Mouse (Mus musculus) gastrocnemius, postnatal 4 days (tissue): ENCODE data around the gene Rpl32. TPM values are rescaled to one million over a fixed set of nuclear protein-coding genes. Genes with fewer than 3 reads are reported as not detected.
"Not testable (repeated sequence)": the region's sequence is repeated elsewhere in the genome, so short reads cannot be mapped to it uniquely, and the experiment has no call there.

ENCODE experiments used
- DNase-seq, 2 experiments: peaks; one replicate each; pipeline ENCODE4 v3.0.0; 2021 to 2022; ENCODE audit warnings: low spot score in 2 of 2, mixed read lengths in 2 of 2
- long read RNA-seq, 2 experiments: library from polyadenylated mRNA; stranded (forward); transcript quantifications; one replicate each; pipeline ENCODE4 v2.0.0; 2021
- total RNA-seq, 2 experiments: library from RNA; stranded (reverse); gene quantifications; 2 replicates each; pipeline ENCODE4 v1.2.3; 2021

The Rpl32 gene
- 1,000 to 10,000 TPM; 1,342 to 1,439 TPM for total RNA-seq
- long read RNA-seq, experiment 1, transcript Rpl32-201 (4 exons, 517 nt), result major isoform, 228 of 240 reads
- long read RNA-seq, experiment 1, transcript Rpl32-202 (3 exons, 906 nt), result minor isoform, 8 of 240 reads
- long read RNA-seq, experiment 1, partial matches to known transcripts, result 1 of 240 reads
- long read RNA-seq, experiment 1, other reads (novel, unspliced or antisense), result 3 of 240 reads
- long read RNA-seq, experiment 2, transcript Rpl32-201 (4 exons, 517 nt), result major isoform, 221 of 238 reads
- long read RNA-seq, experiment 2, transcript Rpl32-202 (3 exons, 906 nt), result minor isoform, 10 of 238 reads
- long read RNA-seq, experiment 2, partial matches to known transcripts, result 6 of 238 reads
- long read RNA-seq, experiment 2, other reads (novel, unspliced or antisense), result 1 of 238 reads

DNA sequence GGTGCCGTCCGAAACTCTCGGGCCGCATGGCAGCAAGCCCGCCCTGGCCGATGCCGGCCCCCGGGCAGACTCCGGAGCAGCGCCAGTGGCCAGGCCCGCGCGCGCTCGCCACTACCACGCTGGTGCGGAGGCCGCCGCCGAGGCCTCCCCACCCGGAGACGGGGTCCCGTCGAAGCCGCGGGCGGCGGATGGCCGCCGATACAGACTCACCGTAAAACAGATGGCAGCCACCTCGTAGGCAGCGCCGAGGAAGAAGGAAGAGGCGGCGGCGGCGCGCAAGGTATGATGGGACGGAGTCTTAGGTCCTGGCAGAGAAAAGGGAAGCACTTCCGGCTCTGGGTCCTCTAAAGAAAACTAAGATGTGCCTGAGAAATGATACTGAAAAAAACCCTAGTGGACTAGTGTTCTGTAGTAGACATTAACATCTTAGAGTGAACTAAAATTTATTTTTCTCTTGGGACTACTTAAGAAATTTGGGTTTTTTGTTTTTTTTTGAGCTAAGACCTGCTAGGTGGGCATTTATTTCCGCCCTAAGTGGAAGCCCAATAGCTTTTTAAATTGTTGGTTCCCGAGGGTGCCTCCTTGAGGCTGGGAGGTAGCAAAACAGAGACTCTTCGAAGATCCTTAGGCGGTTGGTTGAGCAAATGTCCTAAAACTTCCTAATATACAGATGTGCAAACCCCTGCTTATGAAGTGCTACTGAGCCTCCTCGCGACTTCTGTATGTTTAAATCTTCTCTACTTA is at the start of gene Rpl32:
TSS of gene Rpl32 (minus strand) at position 260 of the 744 bp plus-strand sequence.
- DNase-seq, result peak; percentile 70 to 86

DNA sequence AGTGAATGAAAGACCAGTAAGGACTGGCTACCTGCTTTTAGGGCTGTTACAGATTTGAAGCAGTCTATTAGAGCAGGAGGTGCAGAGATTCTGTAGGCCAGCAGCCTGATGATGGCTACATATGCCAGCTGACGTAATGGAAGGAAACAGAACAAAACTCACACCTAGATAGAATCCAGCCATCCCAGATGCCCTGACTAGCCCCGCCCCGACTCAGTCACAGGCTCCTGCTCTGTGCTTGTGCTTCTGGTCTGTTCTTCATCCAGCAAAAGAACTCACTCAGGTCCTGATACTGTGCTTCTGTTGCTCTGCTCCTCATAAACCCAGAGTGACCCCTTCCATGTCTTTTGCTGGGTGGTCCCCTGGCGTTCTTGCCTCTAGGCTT is 47.8 kb upstream of the Rpl32 start:
- no peak for DNase-seq

DNA sequence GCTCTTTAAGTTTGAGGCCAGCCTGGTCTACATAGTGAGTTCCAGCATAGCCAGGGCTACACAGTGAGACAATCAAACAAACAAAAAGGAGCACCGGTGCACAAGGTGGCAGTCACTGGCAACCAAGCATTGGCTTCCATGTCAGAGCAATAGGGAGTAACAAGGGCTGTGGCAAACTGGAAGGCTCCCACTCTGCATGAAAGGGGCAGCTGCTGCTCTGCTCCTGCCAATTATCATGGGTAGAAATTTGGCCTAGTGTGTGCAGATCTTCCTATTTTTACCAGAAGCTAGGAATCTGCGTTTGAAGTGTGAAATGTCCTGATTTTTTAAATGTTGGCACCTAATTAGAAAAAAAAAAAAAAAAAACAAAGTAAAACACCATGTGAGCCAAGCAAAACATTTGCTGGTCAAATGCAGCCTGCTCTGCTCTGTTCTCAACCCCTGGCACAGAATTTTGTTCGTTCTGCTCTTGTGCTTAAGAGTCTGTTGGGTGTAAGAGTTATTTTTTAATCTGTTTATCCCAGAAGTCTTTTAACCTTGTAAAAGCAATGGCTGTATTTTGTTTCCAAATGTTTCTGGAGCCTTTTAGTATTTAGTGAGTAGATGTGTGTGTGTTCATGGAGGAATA is 47.3 kb upstream of the Rpl32 start:
- DNase-seq, result no peak

DNA sequence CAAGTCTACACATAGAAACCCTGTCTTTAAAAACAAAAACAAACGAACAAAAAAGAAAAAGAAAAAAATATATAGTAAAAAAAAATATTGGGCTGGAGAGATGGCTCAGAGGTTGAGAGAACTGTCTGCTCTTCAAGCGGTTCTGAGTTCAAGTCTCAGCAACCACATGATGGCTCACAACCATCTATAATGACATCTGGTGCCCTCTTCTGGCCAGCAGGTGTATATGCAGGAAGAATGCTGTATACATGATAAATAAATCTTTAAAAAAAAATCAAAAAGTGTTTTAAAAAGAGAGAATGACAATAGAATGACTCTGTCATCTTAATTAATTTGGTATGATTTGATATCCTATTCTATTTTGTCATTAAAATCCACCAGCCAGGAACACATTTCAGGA is 45.9 kb upstream of the Rpl32 start:
- DNase-seq, result no peak

DNA sequence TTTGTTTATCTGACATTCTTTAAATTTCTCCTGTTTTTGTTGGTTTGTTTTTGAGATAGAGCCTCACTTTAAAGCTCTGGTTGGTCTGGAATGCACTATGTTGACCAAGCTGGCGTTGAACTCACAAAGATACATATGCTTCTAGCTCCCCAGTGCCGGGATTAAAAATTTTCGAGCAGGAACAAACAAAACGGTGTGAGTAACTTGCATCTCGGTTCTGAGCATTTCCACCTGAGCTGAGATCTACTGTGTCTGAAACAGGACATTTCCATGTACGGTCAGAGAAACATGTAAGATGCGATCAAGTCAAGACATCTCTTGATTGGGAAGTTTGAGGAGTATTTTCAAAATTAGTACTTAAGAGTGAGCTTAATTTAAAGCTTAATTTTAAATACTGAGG is 45.4 kb upstream of the Rpl32 start:
- no peak for DNase-seq

DNA sequence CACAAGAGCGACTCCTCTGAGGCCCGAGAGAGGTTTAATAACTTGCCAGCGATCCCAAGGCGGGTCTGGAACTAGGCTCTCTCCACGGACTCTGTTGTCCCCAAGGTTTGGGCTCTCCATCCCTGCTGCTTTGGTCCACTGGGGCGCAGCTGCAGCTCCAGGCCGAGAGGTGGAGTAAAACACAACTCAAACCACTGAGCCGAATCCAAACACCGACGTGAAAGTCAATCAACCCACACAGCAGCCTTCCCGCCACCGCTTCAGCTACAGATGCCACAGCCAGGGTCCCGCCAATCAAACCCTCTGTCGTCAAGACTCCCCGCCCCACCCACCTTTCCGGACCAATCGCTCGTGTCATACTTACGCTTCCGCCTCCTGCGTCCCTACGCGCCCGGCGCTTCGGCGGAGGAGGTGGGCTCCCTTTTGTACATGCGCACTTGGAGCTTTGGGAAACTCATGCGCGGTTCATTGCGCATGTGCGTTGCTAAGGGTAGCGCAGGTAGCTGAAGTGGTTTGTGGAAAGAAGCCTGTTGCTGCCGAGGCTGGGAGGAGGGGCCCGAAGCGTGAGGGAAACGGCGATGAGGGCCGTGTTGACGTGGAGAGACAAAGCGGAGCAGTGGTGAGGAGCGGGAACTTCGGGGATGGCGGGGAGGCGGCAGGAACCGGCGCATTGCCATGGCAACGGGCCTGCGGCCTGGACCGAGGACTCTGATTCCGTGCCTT is 44.7 kb upstream of the Rpl32 start, which contains the start of the genes Mbd4 and Ift122:
TSS of gene Mbd4 (minus strand) at position 281 of the 723 bp plus-strand sequence.
TSS of gene Ift122 (plus strand) at position 380 of the 723 bp plus-strand sequence.
- DNase-seq, result peak; percentile 92 to 97

DNA sequence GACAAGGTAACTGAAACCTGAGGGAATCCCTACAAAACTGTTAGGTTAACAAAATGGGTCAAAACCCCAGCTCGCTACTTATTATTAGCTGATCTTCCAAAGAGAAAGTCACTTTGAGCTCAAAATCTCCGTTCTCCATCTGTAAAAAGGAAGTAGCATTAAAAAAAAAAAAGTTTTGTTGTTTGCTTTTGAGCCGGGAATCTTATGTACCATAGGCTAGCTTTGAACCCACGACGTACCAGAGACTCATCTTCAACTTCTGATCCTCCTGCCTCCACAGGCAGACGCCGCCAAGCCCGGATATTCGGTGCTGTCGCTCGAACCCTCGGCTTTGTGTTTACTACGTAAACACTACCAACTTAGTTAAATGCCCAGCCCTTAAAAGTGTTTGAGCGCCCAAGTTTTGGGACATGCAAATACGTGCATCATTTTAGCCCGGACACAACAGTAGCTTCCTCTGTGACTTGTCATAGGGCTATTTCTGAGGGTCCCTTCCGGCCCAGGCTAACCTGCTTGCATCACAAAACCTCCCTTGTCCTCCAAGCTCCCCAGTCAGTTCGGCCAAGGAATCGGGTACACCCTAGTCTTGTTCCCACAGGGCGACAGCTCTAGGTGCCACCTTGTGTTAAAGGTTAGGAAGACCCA is 44.0 kb upstream of the Rpl32 start:
- DNase-seq, result no peak

DNA sequence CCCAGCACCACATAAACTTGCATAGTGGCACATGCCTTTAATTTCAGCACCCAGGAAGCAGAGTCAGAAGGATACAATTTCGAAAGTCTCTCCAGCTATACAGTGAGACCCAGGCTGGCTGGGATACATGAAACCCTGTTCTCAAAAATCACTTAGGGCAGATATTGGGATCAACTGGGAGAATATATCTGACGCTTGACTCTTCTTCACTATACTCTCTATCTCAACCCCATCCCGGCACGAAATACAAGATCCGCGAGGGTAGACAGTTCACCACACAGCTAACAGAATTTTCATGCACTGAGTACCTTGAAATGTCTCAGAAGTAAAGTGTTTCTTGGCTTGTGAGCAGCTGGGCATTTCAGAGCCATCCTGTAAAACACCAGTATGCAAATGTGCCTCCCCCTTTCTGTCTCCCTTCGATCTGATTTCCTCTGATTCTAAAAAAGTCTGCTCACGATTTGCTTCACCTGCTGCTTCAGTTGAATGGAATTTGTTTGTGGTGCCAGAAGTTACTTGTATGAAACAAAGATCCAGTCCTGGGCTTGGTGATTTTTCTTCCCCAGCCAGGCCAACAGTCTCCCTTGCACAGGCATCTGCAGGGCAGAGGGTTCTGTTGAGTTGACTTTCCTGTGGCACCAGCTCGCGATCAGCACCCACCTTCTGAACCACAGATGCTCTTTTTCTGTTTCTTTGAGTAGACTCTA is 40.2 kb upstream of the Rpl32 start:
- DNase-seq, result no peak

DNA sequence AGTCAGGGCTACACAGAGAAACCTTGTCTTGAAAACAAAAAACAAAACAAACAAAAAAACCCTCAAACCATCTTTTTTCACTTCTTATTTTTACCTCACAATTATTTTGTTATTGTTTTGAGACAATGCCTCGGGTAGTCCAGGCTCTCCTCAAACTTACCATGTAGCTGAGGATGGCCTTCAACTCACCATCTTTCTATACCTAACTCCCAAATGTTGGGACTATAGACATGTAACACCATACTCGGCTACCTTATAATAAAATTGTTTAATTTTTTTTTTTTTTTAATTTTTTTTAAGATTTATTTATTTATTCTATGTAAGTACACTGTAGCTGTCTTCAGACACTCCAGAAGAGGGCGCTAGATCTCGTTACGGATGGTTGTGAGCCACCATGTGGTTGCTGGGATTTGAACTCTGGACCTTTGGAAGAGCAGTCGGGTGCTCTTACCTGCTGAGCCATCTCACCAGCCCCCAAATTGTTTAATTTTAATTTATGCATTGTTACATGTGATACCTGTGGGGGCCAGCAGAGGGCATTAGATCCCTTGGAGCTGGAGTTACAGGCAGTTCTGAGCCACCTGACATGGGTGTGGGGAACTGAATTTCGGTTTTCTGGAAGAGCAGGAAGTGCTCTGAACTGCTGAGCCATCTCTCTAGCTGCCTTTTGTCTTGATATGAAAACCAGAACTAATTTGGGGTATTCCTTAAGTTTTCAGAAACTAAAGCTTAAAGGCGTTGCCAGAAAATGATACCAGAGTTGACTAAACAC is 38.3 kb upstream of the Rpl32 start:
- peak in 1 of 2 experiments; percentile 62 for DNase-seq

DNA sequence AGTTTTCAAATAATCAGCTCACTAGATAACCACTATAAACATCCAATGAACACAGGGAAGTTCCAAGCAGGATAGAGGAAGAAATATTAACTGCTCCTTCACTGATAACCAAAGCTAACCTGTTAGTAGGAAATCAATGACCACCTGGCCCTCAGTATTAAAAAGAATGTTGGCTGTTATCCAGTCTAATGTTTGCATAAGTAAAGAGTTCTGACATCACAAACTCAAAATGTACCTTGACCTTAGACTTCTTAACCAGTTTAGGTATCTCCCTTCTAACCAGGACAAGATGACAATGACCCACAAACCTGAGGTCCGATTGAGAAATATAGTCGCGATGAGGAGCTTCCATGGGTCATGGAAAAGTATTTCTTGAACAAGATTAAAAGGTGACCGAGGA is 36.5 kb upstream of the Rpl32 start:
- no peak for DNase-seq

DNA sequence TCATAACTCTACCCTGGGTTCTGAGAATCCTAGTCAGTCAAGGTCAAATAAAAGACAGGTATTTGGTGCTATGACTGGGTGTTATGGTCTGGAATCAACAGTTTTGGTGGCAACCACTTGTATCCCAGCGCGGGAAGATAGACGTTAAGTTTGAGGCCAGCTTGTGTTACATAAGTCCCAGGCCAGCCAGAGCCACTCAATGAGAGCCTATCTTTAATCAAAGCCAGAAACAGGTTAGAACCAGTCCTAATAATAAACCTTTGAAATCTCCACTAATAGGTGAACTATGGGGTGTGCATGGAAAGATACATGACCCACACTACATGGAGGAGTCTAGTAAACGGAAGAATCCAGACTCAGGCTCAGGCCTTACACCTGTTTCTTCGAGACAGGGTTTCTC is 30.2 kb upstream of the Rpl32 start:
- no peak for DNase-seq

DNA sequence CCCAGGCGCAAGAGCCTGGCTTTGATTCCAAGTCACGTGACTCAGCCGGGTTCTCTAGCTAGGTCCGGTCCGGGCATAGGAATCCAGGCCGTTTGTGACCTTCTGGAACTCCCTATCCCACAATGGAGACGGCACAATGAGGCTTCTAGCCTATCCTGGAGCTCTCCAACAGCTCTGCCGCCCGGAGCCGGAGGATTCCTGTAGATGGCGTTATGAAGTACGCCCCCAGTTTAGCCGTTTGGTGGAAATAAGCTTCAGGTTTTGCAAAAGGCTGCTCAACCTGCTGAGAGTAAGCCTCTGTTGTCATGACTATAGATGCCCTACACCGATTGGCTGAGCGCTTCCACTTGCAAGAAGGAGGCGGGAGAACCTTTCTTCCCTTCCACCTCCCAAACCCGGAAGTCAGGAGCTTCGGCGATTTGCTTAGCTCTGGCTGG is 29.6 kb upstream of the Rpl32 start, which contains the start of gene Efcab12:
TSS of gene Efcab12 (minus strand) at position 252 of the 437 bp plus-strand sequence.
- DNase-seq, result peak in 1 of 2 experiments; percentile 42

DNA sequence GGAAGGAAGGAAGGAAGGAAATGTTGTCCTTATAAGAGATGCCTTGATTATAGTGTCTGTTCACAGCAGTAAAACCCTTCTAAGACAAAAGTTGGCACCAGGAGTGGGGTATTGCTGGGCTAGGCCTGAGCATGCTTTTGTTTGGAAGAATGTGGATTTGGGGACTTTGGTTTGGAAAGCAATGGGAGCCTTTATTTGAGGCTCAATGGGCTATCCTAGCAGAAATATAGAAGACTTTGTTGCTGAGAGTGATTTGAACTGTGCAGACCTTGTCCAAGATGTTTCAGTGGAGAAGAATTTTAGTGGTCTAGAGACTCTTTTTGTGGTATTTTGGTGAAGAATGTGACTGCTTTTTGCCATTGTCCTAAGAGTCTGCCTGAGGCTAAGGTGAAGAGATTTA is 25.3 kb upstream of the Rpl32 start:
- no peak for DNase-seq

DNA sequence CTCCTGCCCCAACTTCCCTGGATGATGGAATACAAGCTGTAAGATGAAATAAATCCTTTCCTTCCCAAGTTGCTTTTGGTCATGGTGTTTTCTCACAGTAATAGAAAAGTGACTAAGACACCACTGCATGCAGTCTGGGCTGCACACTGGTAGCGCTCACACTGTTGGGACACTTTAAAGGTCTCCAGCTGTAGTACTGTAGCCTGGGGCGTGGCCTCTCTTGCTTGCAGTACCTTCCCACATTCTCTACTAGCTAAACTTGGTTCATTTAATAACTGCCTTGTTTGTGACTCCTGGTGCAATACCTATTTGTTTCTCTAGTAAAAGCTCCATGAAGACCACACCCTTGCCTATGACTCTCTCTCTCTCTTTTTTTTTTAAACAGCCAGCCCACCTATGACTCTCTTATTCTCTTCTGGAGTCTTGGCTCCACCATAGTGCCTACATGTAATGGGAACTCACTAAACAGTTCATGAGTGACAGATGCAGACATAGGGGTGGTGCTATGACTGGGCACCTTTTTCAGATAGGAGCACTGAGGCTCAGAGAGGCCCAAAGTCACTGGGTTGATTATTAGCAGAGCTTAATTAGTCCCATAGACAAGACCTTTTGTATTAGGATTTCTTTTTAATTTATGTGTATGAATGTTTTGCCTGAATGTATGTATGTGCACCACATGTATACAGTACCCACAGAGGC is 23.8 kb upstream of the Rpl32 start:
- no peak for DNase-seq

DNA sequence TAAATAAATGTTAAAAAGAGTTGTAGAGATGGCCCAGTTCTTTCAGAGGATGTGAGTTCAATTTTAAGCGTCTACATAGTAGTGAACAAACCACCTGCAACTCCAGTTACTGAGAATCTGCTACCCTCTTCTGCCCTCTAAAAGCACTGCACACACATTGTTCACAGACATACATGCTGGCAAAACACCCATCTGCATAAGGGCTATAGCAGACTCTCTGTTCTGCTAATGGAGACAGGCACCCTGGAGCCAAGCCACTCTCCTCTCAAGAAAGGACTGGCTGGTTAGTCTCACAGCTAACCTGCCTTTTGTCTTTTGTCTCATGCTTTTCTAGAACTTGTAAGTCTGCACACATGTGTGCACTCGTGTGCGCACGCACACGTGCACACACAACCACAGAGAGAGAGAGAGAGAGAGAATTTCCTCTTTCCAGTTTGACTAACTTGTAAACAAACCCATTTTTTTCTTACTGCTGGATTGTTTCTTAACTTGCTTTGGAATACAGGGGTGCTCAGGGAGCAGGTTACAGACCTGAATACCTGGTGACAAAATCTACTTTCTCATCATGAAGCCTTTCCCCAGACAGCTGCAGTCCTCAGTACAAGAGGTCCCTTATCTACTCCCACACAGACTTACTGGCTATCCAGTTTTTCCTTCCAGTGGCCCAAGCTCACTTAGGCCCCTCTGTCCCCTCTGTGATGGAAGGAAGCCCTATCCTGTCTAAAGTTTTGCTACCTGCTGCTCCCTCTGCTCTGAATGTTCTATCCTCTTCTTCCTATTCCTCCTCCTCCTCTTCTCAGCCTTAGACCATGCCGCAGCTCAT is 22.4 kb upstream of the Rpl32 start:
- no peak for DNase-seq

DNA sequence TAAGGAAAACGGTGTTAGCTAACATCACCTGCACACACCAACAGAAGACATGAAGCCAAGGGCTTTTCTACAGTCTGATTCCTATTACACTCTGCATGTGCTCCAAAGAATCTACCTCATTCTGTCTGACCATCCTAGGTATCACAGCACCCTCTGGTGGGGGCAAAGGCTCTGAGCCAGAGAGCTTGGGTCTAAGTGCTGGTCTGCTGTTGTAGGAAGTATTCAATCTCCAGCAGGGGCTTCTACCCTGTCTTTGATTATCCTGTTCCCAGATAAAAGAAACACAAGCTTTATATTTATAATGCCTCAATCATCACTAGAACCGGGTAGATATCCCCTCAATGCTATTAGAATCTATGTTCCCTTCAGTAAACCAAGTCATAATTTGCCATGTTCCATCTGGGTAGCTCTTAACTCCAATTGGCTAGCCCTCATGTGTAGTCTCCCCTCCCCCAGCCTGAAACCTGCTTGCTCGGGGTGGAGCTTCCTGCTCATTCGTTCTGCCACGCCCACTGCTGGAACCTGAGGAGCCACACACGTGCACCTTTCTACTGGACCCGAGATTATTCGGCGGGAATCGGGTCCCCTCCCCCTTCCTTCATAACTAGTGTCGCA is 15.4 kb upstream of the Rpl32 start:
- DNase-seq, result not testable (repeated sequence)
